Mouse (Mus musculus) frontal cortex, postnatal 10 days (tissue): ENCODE measurements around the gene Olfr1176.

Experiments
- DNase-seq, 2 experiments: peaks; one replicate each; pipeline ENCODE4 v3.0.0; 2022; ENCODE audit warnings: low spot score in 2 of 2, mixed read lengths in 1 of 2

Gene Olfr1176

GRCm38 (mm10) chr2:88336421-88336820 is at the start of gene Olfr1176:
Gene Olfr1176 (plus strand): TSS chr2:88336721.
- no peak for DNase-seq

- no peak for DNase-seq
These were observed 21.5 kb upstream of the Olfr1176 start, which contains the start of gene Olfr1174-ps for GRCm38 (mm10) chr2:88315035-88315434. Gene Olfr1174-ps (minus strand): TSS chr2:88315135.

- DNase-seq = no peak
These were observed 9.4 kb upstream of the Olfr1176 start, which contains the start of gene Olfr1175-ps for GRCm38 (mm10) chr2:88327115-88327514. Gene Olfr1175-ps (minus strand): TSS chr2:88327215.

GRCm38 (mm10) chr2:88346392-88346791 is 9.9 kb downstream of the Olfr1176 start, which contains the start of gene Olfr1177-ps:
Gene Olfr1177-ps (minus strand): TSS chr2:88346492.
- no peak for DNase-seq

DNA sequence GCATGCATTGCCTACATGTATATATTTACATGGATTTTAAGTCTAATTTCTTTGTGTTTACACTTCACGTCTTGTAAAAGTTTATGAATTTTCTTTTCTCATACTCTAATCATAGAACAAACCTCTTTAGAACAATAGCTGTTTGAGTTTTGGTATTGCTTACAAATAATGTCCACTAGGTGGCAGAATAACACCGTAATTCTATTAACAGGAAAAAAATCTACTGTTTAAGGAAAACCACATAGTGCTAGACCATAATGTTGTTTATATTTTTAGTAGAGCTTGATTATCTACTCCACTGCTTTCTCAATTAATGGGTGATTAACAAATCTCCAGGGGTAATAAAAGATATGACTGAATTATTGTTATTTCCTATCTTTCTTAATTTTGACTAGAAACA is 19.8 kb downstream of the Olfr1176 start:
- no peak for DNase-seq

GRCm38 (mm10) chr2:88386762-88387161 is 50.2 kb downstream of the Olfr1176 start, which contains the start of gene Olfr1178:
Gene Olfr1178 (plus strand): TSS chr2:88387062.
- DNase-seq = no peak
